Mouse (Mus musculus): ENCODE results near the gene Ttc39a. TPM values are rescaled to one million over a fixed set of nuclear protein-coding genes. Genes with fewer than 3 reads are reported as not detected.
"Not testable (repeated sequence)": the region's sequence is repeated elsewhere in the genome, so short reads cannot be mapped to it uniquely, and the experiment has no call there.

The Ttc39a gene
- polyA plus RNA-seq, 1 experiment from 2014 or later = 2.5 TPM

DNA sequence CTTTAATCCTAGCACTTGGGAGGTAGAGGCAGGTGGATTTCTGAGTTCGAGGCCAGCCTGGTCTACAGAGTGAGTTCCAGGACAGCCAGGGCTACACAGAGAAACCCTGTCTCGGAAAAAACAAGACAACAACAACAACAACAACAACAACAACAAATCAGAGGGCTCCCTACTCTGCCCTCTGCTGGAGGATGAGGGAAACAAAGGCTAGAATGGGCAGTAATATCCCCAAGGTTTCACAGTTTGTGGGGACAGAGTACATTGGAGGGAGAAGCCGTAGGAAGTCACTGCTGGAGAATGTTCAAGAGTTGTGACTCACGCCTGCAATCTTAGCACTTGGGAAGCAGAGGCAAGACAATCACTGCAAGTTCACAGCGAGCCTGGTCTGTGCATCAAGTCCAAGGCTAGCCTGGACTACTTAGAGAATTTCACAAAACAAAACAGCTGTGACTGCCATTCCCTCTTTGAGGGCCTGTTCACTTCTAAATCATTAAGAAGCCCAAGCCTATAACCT is 5.2 kb upstream of the Ttc39a start:
- Histone ChIP-seq H3K4me2 (replicated peaks; ENCODE audit: low read depth, low read length) (no peak overlapping the region), H3K36me3 (ENCODE audit: control insufficient read depth, insufficient read depth, low read length) (no peaks in the 10 kb centered on the region), H3K9me3 (ENCODE audit: control insufficient read depth, low read length) (no peaks in the 10 kb centered on the region), H3K27ac (ENCODE audit: low read depth, low read length) (no peak overlapping the region), H3K4me3 (ENCODE audit: low read depth, low read length) (no peak overlapping the region), H3K4me1 (replicated peaks; ENCODE audit: control insufficient read depth, insufficient read depth, low read length) (no peaks in the 10 kb centered on the region; the same call in 1 of the 2 replicates), H3K9ac (ENCODE audit: low read depth, low read length) (no peak overlapping the region), H3K27me3 (ENCODE audit: control insufficient read depth, insufficient read depth, low read length) (no peaks in the 10 kb centered on the region)
- no peak for DNase-seq (ENCODE audit: low spot score)
- 71% methylated on average over 5 of the region's 5 CpGs for WGBS
- ATAC-seq (ENCODE audit: low FRiP score) = no peak

DNA sequence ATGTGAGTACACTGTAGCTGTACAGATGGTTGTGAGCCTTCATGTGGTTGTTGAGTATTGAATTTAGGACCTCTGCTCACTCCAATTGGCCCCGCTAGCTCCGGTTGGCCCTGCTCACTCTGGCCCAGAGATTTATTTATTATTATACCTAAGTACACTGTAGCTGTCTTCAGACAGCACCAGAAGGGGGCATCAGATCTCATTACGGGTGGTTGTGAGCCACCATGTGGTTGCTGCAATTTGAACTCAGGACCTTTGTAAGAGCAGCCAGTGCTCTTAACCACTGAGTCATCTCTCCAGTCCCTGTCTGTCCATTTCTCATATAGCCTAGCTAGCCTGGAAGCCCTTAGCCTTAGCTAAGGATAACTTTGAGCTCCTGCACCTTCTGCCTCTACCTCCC is 1.5 kb upstream of the Ttc39a start:
- not testable (repeated sequence) for H3K4me1 ChIP-seq (replicated peaks; ENCODE audit: control insufficient read depth, insufficient read depth, low read length); H3K9me3 ChIP-seq (ENCODE audit: control insufficient read depth, low read length); H3K27ac ChIP-seq (ENCODE audit: low read depth, low read length); H3K9ac ChIP-seq (ENCODE audit: low read depth, low read length); H3K4me3 ChIP-seq (ENCODE audit: low read depth, low read length); H3K4me2 ChIP-seq (replicated peaks; ENCODE audit: low read depth, low read length); ATAC-seq (ENCODE audit: low FRiP score); H3K36me3 ChIP-seq (ENCODE audit: control insufficient read depth, insufficient read depth, low read length); H3K27me3 ChIP-seq (ENCODE audit: control insufficient read depth, insufficient read depth, low read length); DNase-seq (ENCODE audit: low spot score)
- WGBS = 93% methylated on average over 3 of the region's 3 CpGs

DNA sequence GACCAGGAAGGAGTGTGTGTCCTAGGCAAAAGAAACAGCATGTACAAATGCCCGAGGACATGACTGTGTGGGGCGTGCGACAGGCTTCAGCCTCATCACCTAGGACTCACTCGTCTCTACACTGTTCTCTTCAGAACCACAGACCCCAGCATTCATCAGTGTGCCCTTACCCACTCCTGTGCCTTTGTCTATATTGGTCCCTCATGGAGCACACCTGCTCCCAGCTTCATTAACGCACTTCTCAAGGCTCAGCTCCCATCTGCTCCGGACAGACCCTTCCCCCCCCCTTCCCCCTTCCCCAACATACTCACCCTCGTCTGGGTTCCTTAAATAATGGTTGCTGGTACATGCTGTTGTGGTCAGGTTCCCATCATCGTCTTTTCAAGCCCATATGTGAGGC is 1.0 kb upstream of the Ttc39a start:
- no peaks in the 10 kb centered on the region for H3K9me3 ChIP-seq (ENCODE audit: control insufficient read depth, low read length)
- H3K36me3 ChIP-seq (ENCODE audit: control insufficient read depth, insufficient read depth, low read length) = no peaks in the 10 kb centered on the region
- H3K4me2 ChIP-seq (replicated peaks; ENCODE audit: low read depth, low read length) = no peak overlapping the region
- peak; percentile 12 for DNase-seq (ENCODE audit: low spot score)
- 0 out of 2 replicates have a peak, but pooled peaks cover 2% of the 10 kb centered on the region for H3K27me3 ChIP-seq (ENCODE audit: control insufficient read depth, insufficient read depth, low read length)
- H3K4me3 ChIP-seq (ENCODE audit: low read depth, low read length) = no peak overlapping the region
- no peak overlapping the region for H3K9ac ChIP-seq (ENCODE audit: low read depth, low read length)
- no peak overlapping the region for H3K27ac ChIP-seq (ENCODE audit: low read depth, low read length)
- ATAC-seq (ENCODE audit: low FRiP score) = peak; percentile 41
- WGBS = 63% methylated on average over 8 of the region's 8 CpGs
- no peaks in the 10 kb centered on the region; the same call in none of the 2 replicates for H3K4me1 ChIP-seq (replicated peaks; ENCODE audit: control insufficient read depth, insufficient read depth, low read length)

DNA sequence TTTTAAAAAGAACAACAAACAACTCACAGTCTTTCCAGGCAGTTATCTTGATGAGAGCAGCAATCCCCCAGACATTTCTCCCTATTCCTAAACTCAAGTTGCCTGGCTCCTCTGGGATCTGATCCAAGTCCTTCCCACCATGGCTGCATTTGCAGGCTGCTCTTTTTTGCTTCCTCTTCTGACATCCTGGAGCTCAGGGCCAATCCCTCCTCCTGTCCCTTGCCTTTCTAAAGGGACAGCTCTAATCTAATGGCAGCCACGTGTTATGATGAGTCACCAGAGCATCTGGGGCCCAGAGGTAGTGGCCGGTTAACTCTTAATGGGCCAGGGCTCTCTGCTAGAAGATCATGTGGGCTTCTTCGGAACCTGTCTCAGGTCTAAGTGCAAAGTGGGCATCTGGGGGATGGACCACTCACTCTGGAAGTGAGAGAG is 353 bp upstream of the Ttc39a start:
- WGBS = 13% methylated on average over 3 of the region's 3 CpGs

DNA sequence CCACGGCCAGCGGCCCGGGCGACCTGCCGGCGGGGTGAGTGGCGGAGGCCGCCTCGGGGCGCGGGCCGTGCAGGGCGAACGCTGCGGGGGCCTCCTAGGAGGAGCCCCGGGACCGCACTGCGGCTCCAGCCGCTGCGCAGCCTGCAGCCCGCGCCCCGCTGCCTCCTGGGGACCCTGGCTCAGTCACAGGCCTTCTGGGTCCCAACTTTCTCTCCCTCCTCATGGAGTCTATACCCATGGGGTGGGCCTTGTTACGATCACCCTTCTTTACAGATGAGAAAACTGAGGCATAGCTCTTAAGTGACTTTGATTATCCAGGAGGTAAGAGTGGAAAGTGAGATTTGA is 725 bp downstream of the Ttc39a start:
- H3K9me3 ChIP-seq (ENCODE audit: control insufficient read depth, low read length) = no peaks in the 10 kb centered on the region
- ATAC-seq (ENCODE audit: low FRiP score) (peak; percentile 56), DNase-seq (ENCODE audit: low spot score) (peak; percentile 24)
- H3K36me3 ChIP-seq (ENCODE audit: control insufficient read depth, insufficient read depth, low read length) = no peaks in the 10 kb centered on the region
- 4% methylated on average over 20 of the region's 24 CpGs for WGBS
- no peaks in the 10 kb centered on the region; the same call in none of the 2 replicates for H3K4me1 ChIP-seq (replicated peaks; ENCODE audit: control insufficient read depth, insufficient read depth, low read length)
- 0 out of 2 replicates have a peak, but pooled peaks cover 2% of the 10 kb centered on the region for H3K27me3 ChIP-seq (ENCODE audit: control insufficient read depth, insufficient read depth, low read length)
- peak overlapping the region; percentile 66 for H3K9ac ChIP-seq (ENCODE audit: low read depth, low read length)
- no peak overlapping the region for H3K27ac ChIP-seq (ENCODE audit: low read depth, low read length)
- peak overlapping the region; percentile 48 for H3K4me3 ChIP-seq (ENCODE audit: low read depth, low read length)
- H3K4me2 ChIP-seq (replicated peaks; ENCODE audit: low read depth, low read length) = peak overlapping the region; percentile 98

More for the DNA sequence above, 353 bp upstream of the Ttc39a start:
- Histone ChIP-seq H3K4me3 (ENCODE audit: low read depth, low read length) (peak overlapping the region; percentile 48), H3K27me3 (ENCODE audit: control insufficient read depth, insufficient read depth, low read length) (0 out of 2 replicates have a peak, but pooled peaks cover 2% of the 10 kb centered on the region), H3K36me3 (ENCODE audit: control insufficient read depth, insufficient read depth, low read length) (no peaks in the 10 kb centered on the region), H3K9me3 (ENCODE audit: control insufficient read depth, low read length) (no peaks in the 10 kb centered on the region), H3K9ac (ENCODE audit: low read depth, low read length) (peak overlapping the region; percentile 66; the same call in 1 of the 2 replicates), H3K4me2 (replicated peaks; ENCODE audit: low read depth, low read length) (peak overlapping the region; percentile 98), H3K4me1 (replicated peaks; ENCODE audit: control insufficient read depth, insufficient read depth, low read length) (no peaks in the 10 kb centered on the region; the same call in none of the 2 replicates), H3K27ac (ENCODE audit: low read depth, low read length) (no peak overlapping the region)
- DNase-seq (ENCODE audit: low spot score) = peak; percentile 52
- ATAC-seq (ENCODE audit: low FRiP score) = peak; percentile 48

DNA sequence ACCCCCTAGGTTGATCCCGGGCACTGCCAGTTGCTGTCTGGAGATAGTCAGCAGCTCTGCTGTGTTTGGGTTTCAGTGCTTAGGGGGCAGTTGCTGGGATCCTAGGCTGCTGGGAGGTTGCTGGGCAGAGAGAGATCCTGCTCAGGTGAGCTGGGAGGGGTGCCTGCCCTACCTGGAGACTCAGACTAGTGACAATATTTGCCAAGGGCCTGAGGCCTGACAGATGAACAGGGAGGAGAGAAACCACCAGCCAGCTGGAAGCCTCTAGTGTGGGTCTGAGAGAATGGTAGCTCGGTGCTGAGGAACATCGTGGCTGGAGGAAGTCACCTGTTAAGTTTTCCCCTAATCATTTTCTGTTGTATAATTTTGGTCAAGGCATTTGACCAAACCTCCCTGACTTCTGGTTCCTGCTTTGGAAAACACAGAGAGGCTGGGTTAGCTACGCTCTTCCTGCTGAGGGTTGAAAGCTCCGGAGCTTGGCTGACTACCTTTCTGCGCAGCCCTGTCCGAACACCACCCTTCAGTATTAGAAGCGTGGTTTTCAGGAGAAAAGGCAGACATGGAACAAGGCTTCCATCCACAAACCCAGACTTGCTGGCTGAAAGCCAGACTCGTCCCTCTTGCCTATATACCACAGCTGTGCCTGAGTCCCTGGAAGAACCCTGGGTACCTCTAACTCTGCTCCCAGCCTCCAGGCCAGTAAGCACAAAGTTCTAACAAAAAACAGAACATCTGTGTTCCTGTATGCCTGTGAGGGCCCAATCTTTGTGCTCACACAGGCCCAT is 1.5 kb downstream of the Ttc39a start:
- Histone ChIP-seq H3K9ac (ENCODE audit: low read depth, low read length) (no peak overlapping the region), H3K4me1 (replicated peaks; ENCODE audit: control insufficient read depth, insufficient read depth, low read length) (no peaks in the 10 kb centered on the region; the same call in none of the 2 replicates), H3K4me3 (ENCODE audit: low read depth, low read length) (no peak overlapping the region), H3K9me3 (ENCODE audit: control insufficient read depth, low read length) (no peaks in the 10 kb centered on the region), H3K27ac (ENCODE audit: low read depth, low read length) (no peak overlapping the region), H3K36me3 (ENCODE audit: control insufficient read depth, insufficient read depth, low read length) (no peaks in the 10 kb centered on the region), H3K27me3 (ENCODE audit: control insufficient read depth, insufficient read depth, low read length) (0 out of 2 replicates have a peak, but pooled peaks cover 2% of the 10 kb centered on the region), H3K4me2 (replicated peaks; ENCODE audit: low read depth, low read length) (no peak overlapping the region; the same call in 1 of the 2 replicates)
- 85% methylated on average over 9 of the region's 9 CpGs for WGBS
- ATAC-seq (ENCODE audit: low FRiP score) (no peak), DNase-seq (ENCODE audit: low spot score) (no peak)

DNA sequence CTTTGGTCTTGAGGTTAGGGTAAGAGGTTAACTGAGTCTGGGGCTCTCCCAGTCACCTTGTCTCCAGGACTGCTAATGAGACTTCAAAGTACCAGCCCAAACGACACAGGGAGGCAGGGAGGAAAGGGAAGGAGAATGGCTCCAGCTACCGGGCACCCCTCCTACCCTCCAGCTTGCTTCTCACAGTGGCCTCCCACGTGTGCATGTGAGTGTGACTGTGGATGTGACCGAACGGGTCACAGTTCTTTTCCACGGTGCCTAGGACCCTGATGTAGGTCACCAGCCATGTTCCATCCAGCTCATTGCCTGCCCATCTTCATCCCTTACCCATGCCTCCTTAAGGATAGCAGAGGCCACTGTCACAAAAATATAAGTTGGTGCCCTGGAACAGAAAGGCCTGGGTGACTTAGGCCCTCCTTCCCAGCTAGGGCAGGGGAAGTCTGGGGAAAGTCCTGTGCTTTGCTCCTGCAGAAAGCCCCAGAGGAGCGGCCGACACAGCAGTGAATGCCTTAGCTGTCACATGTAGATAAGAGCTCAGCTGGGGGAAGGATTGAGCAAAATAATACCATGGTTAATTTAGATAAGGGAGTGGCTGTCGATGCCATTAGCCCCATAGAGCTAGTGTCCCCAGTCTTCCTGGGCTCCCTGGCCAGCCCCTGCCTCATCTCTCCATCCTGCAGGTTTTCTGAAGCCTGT is 4.4 kb downstream of the Ttc39a start:
- Histone ChIP-seq H3K9ac (ENCODE audit: low read depth, low read length) (no peak overlapping the region), H3K4me3 (ENCODE audit: low read depth, low read length) (no peak overlapping the region), H3K27ac (ENCODE audit: low read depth, low read length) (peak overlapping the region; percentile 14; the same call in 1 of the 2 replicates), H3K36me3 (ENCODE audit: control insufficient read depth, insufficient read depth, low read length) (no peaks in the 10 kb centered on the region), H3K4me2 (replicated peaks; ENCODE audit: low read depth, low read length) (no peak overlapping the region), H3K27me3 (ENCODE audit: control insufficient read depth, insufficient read depth, low read length) (0 out of 2 replicates have a peak, but pooled peaks cover 2% of the 10 kb centered on the region), H3K4me1 (replicated peaks; ENCODE audit: control insufficient read depth, insufficient read depth, low read length) (no peaks in the 10 kb centered on the region; the same call in none of the 2 replicates), H3K9me3 (ENCODE audit: control insufficient read depth, low read length) (no peaks in the 10 kb centered on the region)
- DNase-seq (ENCODE audit: low spot score) (no peak), ATAC-seq (ENCODE audit: low FRiP score) (no peak)
- WGBS = 77% methylated on average over 9 of the region's 9 CpGs

DNA sequence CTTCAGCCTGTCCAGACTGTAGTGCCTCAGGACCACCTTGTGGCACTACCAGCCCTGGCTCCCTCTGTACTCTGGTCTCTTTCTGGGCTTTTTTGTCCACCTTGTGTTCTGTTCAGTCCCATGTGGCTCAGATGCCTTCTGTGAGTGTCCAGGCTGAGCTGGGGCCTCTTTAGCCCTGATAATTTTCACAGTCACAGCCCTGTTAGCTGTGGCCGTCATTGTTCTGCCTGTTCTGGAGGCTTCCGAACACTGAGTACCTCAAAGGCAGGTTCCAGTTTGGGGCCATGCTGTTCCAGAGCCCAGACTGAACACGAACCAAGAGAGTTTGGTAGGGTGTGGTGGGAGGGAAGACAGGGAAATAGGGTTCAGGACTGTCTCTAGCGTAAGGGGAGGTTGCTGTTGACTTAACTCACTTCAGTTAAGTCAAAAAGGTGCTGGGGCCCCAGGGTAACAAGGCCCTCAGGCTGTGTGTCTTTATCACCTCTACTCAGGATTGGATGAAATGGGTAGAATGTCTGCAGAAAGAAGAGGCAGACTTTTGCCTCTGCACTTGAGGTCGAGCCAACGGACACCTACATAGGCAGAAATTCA is 5.0 kb downstream of the Ttc39a start:
- 87% methylated on average over 6 of the region's 6 CpGs for WGBS
- Histone ChIP-seq H3K27me3 (ENCODE audit: control insufficient read depth, insufficient read depth, low read length) (0 out of 2 replicates have a peak, but pooled peaks cover 2% of the 10 kb centered on the region), H3K36me3 (ENCODE audit: control insufficient read depth, insufficient read depth, low read length) (no peaks in the 10 kb centered on the region), H3K4me1 (replicated peaks; ENCODE audit: control insufficient read depth, insufficient read depth, low read length) (no peaks in the 10 kb centered on the region; the same call in 1 of the 2 replicates), H3K4me3 (ENCODE audit: low read depth, low read length) (no peak overlapping the region), H3K4me2 (replicated peaks; ENCODE audit: low read depth, low read length) (no peak overlapping the region), H3K27ac (ENCODE audit: low read depth, low read length) (peak overlapping the region; percentile 14; the same call in 1 of the 2 replicates), H3K9me3 (ENCODE audit: control insufficient read depth, low read length) (no peaks in the 10 kb centered on the region), H3K9ac (ENCODE audit: low read depth, low read length) (no peak overlapping the region)
- DNase-seq (ENCODE audit: low spot score) (no peak), ATAC-seq (ENCODE audit: low FRiP score) (no peak)
